Mouse (Mus musculus): Measurements from ENCODE around the gene Grm5.

Gene Grm5

DNA sequence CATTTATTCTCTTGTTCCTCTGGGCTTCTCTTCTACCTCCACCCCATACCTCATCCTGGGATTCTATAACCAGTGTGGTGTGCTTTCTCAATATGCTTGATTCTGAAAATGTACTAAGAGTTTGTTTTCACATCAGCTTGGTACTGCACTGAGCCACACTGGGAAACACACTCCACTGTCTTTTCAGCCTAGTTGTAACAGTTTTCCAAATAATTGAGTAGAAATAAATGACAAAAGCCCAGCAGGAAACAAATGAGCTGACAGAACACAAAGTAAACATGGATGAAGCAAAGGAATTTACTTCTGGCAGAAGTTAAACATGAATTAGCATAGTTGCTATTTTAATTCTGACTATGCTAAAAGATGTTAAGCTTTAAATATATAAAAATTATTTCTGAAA is 262.1 kb downstream of the Grm5 start:
- in situ Hi-C loops (cut with MseI, MboI): no loop called here

GRCm38 (mm10) chr7:87925956-87926355 is 342.0 kb downstream of the Grm5 start:
- in situ Hi-C loops (cut with MseI, MboI): no loop called here

- in situ Hi-C loops (cut with MseI, MboI): no loop called here
These were observed 353.4 kb downstream of the Grm5 start for GRCm38 (mm10) chr7:87937415-87937814.

GRCm38 (mm10) chr7:87938265-87938664 is 354.3 kb downstream of the Grm5 start:
- in situ Hi-C loops (cut with MseI, MboI): no loop called here

- in situ Hi-C loops (cut with MseI, MboI): no loop called here
These were observed 366.2 kb downstream of the Grm5 start for GRCm38 (mm10) chr7:87950205-87950604.

GRCm38 (mm10) chr7:87973216-87973615 is 389.2 kb downstream of the Grm5 start:
- in situ Hi-C loops (cut with MseI, MboI): no loop called here

DNA sequence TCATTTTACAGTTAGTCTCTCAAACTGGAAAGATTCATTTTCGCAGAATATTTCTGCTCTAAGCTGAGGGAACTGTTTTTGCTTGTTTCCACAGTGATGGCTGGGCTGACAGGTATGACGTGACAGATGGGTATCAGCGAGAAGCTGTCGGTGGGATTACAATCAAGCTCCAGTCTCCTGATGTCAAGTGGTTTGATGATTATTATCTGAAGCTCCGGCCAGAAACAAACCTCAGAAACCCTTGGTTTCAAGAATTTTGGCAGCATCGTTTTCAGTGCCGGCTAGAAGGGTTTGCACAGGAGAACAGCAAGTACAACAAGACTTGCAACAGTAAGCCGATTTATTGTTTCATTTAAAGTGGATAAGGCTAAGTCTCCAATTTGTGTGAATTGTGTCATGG is 391.1 kb downstream of the Grm5 start:
- in situ Hi-C loops (cut with MseI, MboI): no loop called here

GRCm38 (mm10) chr7:87983494-87983893 is 399.5 kb downstream of the Grm5 start:
- in situ Hi-C loops (cut with MseI, MboI): no loop called here

DNA sequence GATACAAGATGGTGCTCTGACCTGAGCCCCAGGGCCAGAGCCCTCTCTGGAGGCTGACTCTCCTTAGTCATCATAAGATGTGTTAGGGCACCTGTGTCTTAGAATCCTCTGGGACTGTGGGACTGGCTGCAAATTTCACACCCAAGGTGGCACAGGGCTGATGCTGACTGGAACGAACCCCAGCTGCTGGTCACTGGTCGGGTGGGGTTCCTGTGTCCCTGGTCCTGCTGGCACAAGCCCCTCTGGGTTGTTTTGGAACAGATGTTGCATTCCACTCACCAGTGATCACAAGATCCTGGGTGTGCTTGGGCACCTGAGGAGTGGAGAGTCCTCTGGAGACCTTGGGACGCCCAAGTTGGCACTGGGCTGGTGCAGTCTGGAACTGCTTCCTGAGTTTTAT is 430.5 kb downstream of the Grm5 start:
- in situ Hi-C loops (cut with MseI, MboI): no loop called here

DNA sequence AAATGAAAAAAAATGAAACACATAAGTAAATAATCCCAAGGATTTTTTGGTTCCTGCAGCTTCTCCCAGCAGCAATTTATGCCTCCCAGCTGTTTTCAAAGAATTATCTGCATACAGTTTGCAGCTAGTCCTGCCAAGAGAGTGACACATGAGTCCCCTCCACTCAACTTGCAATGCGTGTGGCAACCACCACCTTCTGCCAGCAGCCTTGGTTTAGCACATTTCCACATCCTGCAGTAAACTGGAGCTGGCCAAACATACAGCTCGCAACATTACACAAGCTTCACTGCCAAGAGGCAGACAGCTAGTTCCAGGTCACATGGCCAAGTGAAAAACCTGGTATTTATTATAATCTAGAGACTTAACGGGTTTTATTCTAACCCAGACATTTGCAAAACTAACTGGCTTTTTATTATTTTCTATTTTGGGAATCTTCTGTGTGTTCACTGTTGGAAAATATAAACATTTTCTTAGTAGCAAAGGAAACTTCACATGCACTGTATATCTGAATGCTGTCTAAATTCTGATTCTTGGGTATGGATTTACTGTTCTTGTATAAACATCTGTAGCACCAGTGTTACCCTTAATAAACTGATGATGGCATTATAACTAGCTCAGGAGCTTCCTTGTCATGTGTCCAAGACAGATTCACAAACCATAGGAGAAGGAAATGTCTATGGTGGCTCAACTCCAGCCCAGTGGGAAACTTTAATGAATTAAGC is 443.6 kb downstream of the Grm5 start:
- in situ Hi-C loops (cut with MseI, MboI): no loop called here

DNA sequence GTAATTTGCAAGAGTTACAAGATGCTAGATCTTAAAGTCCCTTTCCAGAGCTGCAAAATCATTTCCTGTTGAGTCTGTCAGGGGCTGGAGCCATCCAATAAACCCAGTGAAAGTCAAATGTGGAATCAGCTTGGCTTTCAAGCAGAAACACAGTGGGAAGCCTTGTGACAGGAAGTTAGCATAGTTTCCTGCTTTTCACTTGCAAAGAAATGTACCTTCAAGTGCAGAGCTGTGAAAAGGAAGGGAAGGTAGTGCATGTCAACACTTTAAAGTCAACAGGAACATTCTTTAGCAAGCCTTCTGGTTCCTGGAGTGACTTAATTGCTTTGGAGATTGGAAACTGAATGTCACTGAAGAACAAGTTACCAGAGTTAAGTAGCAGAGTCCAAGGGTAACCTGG is 463.4 kb downstream of the Grm5 start:
- in situ Hi-C loops (cut with MseI, MboI): no loop called here

- in situ Hi-C loops (cut with MseI, MboI): no loop called here
These were observed 470.4 kb downstream of the Grm5 start for GRCm38 (mm10) chr7:88054224-88054938.

DNA sequence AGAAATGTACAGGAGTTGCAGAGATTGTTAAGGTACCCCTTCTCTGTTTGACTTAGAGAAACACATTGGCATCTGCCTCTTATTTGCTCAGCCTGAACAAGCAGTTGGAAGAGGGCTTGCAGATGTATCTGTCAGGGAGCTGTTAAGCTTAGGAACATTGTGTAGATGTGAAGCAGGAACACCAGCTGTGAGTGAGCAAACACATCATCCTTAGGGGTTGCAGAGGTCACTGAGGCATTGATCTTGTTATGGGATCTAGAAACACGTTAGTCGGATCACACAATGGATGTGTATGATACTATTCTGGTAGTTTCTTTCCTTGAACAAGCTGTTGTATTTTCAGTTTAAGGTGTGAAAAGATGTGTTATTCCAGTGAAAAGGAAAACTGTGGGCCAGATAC is 472.5 kb downstream of the Grm5 start:
- in situ Hi-C loops (cut with MseI, MboI): no loop called here

DNA sequence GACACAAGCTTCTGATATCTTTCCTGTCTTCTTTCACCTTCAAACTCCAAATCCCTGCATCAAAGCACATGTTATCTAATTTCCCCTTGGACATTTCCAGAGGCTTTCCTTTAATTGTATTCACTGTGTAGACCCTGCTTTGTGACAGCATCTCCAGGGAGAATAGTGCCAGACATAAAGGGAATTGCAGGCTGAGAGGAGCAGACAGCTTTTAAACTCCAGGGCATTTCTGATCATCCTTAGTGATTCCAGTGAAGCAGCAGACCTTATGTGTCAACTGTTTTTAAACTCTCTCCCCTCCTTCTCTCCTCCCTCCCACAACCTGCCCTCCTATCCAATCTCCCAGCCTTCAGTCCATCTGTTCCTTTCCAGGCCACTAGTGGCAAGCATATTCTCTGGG is 507.1 kb downstream of the Grm5 start:
- in situ Hi-C loops (cut with MseI, MboI): loop anchor here in 1 of 2 experiments (25.0 kb wide), 1 partner anchor 446 kb away; no protein-coding TSS in a partner anchor

GRCm38 (mm10) chr7:88096536-88097107 is 512.7 kb downstream of the Grm5 start:
- in situ Hi-C loops (cut with MseI, MboI): loop anchor here in 1 of 2 experiments (25.0 kb wide), 1 partner anchor 441 kb away; no protein-coding TSS in a partner anchor

DNA sequence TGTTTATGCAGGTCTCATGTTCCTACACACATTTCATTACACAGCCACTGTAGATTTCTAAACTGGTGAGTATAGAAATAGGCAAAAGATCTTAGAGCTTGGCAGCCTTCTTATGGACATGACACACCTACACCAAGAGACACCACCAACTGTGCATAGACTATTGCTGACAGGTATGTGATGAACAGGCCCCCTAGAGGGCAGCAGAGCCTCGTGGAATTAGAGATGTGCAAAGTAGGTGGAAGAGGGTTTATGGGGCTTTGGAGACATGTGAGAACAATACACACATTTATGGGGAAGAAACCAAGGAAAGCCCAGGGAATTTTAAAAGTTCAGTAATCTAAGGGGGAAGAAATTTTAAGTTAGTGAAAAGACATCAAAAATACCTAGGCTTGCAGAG is 513.7 kb downstream of the Grm5 start:
- in situ Hi-C loops (cut with MseI, MboI): loop anchor here in 1 of 2 experiments (25.0 kb wide), 1 partner anchor 440 kb away; no protein-coding TSS in a partner anchor

DNA sequence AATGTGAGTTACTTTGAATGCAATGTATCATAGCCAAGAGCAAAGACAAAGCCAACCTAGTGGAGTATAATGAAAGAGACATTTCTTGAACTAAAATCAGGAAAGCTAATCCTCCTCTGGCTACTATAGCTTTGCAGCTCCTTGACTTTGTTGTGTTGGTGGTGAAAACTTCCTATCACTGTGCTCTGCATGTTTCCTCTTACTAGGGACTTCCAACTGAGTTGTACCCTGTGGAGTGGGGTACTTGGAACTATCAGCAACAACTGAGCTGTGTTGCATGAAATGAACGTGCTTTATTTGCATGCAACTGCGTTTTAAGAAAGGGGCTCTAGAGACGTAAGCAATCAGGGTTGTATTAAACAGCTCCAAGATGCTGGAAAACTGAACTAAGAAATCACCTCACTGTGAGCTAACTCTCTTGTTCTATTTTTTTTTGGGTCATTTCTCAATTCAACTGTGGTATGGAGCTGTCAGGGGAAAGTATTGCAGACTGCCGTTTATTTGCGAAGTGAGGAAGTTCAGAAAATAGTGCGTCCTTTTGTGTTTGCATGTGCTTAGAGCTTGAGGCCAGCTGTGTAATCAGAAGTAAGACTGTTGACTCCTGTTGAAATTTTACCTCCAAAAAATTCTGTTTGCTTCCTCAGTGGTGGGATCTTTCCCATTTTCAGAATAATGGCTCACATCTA is 532.9 kb downstream of the Grm5 start:
- in situ Hi-C loops (cut with MseI, MboI): no loop called here

- in situ Hi-C loops (cut with MseI, MboI): no loop called here
These were observed 544.3 kb downstream of the Grm5 start for GRCm38 (mm10) chr7:88128080-88128848.

DNA sequence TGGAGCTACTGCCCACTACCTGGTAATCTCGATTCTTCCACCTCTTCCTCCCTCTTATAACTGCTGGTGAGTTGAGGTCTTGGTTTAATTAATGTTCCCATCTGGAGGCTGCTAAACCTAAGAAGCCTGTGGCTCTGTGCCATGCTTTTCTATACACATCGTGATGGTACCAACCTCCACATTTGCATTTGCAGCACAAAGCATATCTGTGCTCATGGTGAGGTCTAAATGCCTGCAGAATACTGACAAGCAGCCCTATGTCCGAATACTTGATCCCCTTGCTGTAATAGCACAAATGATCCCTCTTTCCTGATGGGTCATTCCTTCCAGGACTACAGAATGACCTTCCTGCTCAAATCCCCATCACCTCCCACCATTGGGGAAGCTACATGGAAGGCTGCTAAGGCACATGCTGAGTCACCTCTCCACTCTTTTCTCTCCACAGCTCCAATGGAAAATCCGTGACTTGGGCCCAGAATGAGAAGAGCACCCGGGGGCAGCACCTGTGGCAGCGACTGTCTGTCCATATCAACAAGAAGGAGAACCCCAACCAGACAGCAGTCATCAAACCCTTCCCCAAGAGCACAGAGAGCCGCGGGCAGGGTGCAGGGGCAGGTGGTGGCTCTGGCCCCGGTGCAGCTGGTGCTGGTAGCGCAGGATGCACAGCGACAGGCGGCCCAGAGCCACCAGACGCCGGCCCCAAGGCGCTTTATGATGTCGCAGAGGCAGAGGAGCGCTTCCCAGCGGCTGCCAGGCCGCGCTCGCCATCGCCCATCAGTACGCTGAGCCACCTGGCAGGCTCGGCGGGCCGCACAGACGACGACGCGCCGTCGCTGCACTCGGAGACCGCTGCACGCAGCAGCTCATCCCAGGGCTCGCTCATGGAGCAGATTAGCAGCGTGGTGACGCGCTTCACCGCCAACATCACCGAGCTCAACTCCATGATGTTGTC is 545.8 kb downstream of the Grm5 start:
- in situ Hi-C loops (cut with MseI, MboI): no loop called here

- in situ Hi-C loops (cut with MseI, MboI): no loop called here
These were observed 546.5 kb downstream of the Grm5 start for GRCm38 (mm10) chr7:88130488-88130849.

All from mouse trophoblast stem cell (cell line).